Comparison of ENCODE assay signal across 13 mouse cellular contexts in the genomic region with DNA sequence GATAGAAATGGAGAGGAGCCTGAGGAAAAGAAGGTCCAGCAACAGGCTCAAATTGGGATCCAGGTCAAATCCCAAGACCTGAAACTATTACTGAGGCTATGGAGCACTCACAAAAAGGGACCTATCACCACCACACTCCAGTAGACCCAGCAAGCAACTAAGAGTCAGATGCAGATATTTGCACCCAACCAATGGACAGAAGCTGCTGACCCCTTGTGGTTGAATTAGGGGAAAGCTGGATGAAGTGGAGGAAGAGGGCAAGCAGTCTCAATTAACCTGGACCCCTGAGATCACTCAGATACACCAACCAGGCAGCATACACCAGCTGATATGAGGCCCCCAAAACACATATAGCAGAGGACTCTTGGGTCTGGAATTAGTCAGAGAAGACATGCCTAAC.
DNase-seq lines count a peak whose midpoint lies in the region; TF ChIP-seq lines count a peak whose summit lies in the region.
"Had no signal": no experiment of that assay in that cellular context is flagged by ENCODE, and none has a peak within 500 bp of the region (broad histone marks: within the 10 kb centered on the region; RNA-seq: fewer than 3 reads in every experiment).

No protein-coding gene starts in this region.

- H3K27me3 ChIP-seq in heart, adult 2 months (ENCODE audit: control insufficient read depth, insufficient read depth, low read length), result no peaks in the 10 kb centered on the region
- no peaks in the 10 kb centered on the region for H3K27me3 ChIP-seq in ES-Bruce4 (ENCODE audit: control insufficient read depth, insufficient read depth, low read length, poor library complexity, severe bottlenecking)
- H3K27me3 ChIP-seq: forebrain, embryonic 15.5 days; heart, embryonic 12.5 days had no signal

- TF ChIP-seq CTCF in heart, adult 2 months (IDR thresholded peaks at IDR 0.05), result 0 out of 2 replicates have a peak, but pooled peaks have one; percentile 7
- TF ChIP-seq CTCF in left cerebral cortex, adult 2 months (IDR thresholded peaks at IDR 0.05), result peak; percentile 11; the same call in 1 of the 2 replicates
- peak; percentile 3 for TF ChIP-seq CTCF in ES-Bruce4 (IDR thresholded peaks at IDR 0.05; ENCODE audit: low read depth, low read length)
- peak; percentile 5; the same call in 1 of the 2 replicates for TF ChIP-seq CTCF in brain, embryonic 14.5 days (IDR thresholded peaks at IDR 0.05; ENCODE audit: borderline replicate concordance, extremely low read depth, insufficient read depth, insufficient read length)

- H3K27ac ChIP-seq in heart, adult 2 months, result no peak overlapping the region
- H3K27ac ChIP-seq in left cerebral cortex, adult 2 months, result no peak overlapping the region
- no peak overlapping the region for H3K27ac ChIP-seq in ES-Bruce4 (ENCODE audit: insufficient read depth, low read length)
- H3K27ac ChIP-seq: forebrain, embryonic 15.5 days; hindbrain, embryonic 14.5 days had no signal

- H3K9me3 ChIP-seq in ES-Bruce4 (replicated peaks; ENCODE audit: control insufficient read depth, insufficient read depth, low read length, poor library complexity, severe bottlenecking), result no peaks in the 10 kb centered on the region
- H3K9me3 ChIP-seq: forebrain, embryonic 15.5 days; heart, embryonic 12.5 days had no signal

- TF ChIP-seq EP300 in heart, adult 2 months (IDR thresholded peaks at IDR 0.05; ENCODE audit: insufficient read depth, low read depth, low read length), result no peak
- TF ChIP-seq EP300 in ES-Bruce4 (IDR thresholded peaks at IDR 0.05; ENCODE audit: insufficient read depth, low read depth, low read length), result no peak

- H3K4me1 ChIP-seq in heart, adult 2 months (ENCODE audit: control insufficient read depth, insufficient read depth, low read length), result no peaks in the 10 kb centered on the region
- no peaks in the 10 kb centered on the region for H3K4me1 ChIP-seq in ES-Bruce4 (ENCODE audit: control insufficient read depth, insufficient read depth, low read length)
- H3K4me1 ChIP-seq: forebrain, embryonic 15.5 days; heart, embryonic 12.5 days had no signal

- no peak overlapping the region for H3K4me3 ChIP-seq in heart, adult 2 months
- H3K4me3 ChIP-seq in left cerebral cortex, adult 2 months, result no peak overlapping the region
- no peak overlapping the region for H3K4me3 ChIP-seq in ES-Bruce4 (ENCODE audit: low read depth, low read length)
- H3K4me3 ChIP-seq: forebrain, embryonic 15.5 days; heart, embryonic 12.5 days had no signal

- TF ChIP-seq POLR2A in heart, adult 2 months (IDR thresholded peaks at IDR 0.05; ENCODE audit: insufficient read depth, low read depth, low read length), result no peak
- TF ChIP-seq POLR2A in ES-Bruce4 (IDR thresholded peaks at IDR 0.05; ENCODE audit: insufficient read depth, low read length), result no peak
- no peak for TF ChIP-seq POLR2A in brain, embryonic 14.5 days (IDR thresholded peaks at IDR 0.05; ENCODE audit: borderline replicate concordance, extremely low read depth, insufficient read depth, insufficient read length, poor library complexity, severe bottlenecking)

- DNase-seq in heart, adult 2 months, result no peak
- no peak for DNase-seq in heart, postnatal 14 days
- DNase-seq in left cerebral cortex, adult 2 months (ENCODE audit: extremely low spot score in 1 of 2, low spot score in 2 of 2), result no peak
- DNase-seq in left cerebral cortex, adult 9 months (ENCODE audit: low spot score in 2 of 2), result no peak
- DNase-seq in brain, embryonic 14.5 days (ENCODE audit: low read depth), result no peak
- DNase-seq in gastrocnemius, adult 8-10 months (ENCODE audit: low spot score in 2 of 2), result no peak
- DNase-seq: gastrocnemius, postnatal 10 days; kidney, adult 2 months; thymus, postnatal 4 days had no signal

- intact Hi-C loops in heart, adult 2 months (cut with DNase I), result no loop called here
- intact Hi-C loops in heart, postnatal 14 days (cut with DNase I), result no loop called here
- intact Hi-C loops in left cerebral cortex, adult 2 months (cut with DNase I), result no loop called here

- H3K79me2 ChIP-seq in heart, adult 2 months (replicated peaks; ENCODE audit: control insufficient read depth, insufficient read depth, low read length), result no peaks in the 10 kb centered on the region

- H3K9ac ChIP-seq in heart, adult 2 months (ENCODE audit: low read depth, low read length), result no peak overlapping the region
- H3K9ac ChIP-seq in ES-Bruce4 (ENCODE audit: low read depth, poor library complexity, severe bottlenecking), result no peak overlapping the region
- H3K9ac ChIP-seq: forebrain, embryonic 15.5 days; heart, embryonic 12.5 days; hindbrain, embryonic 14.5 days had no signal

- H3K36me3 ChIP-seq in heart, adult 2 months (ENCODE audit: control insufficient read depth, insufficient read depth, low read length), result no peaks in the 10 kb centered on the region
- H3K36me3 ChIP-seq in ES-Bruce4 (ENCODE audit: control insufficient read depth, insufficient read depth, low read length, poor library complexity, severe bottlenecking), result no peaks in the 10 kb centered on the region
- H3K36me3 ChIP-seq: forebrain, embryonic 15.5 days; heart, embryonic 12.5 days had no signal
